24 mouse cellular contexts compared by ENCODE assay signal in the genomic region with DNA sequence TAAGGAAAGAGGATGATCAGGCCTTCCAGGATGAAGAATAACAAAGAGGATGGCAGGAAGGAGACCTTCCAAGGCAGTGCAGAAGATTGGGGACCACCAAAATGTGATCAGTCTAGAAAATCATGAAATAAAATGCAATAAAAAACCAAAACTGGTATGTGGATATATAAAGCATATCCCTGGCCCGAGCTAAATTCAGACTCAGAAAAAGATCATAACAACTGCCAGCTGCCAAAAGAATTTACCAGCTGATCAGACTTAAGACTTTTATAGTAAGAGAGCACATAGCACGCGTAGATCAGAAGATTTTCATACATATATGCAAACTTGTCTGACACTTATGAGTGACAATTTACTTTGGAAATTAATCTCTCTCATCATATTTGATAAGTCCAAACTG.
"Had no signal": no experiment of that assay in that cellular context is flagged by ENCODE, and none has a peak within 500 bp of the region (broad histone marks: within the 10 kb centered on the region; RNA-seq: fewer than 3 reads in every experiment).

No protein-coding gene starts in this region.

- DNase-seq: kidney, adult 11 months; kidney, adult 8-10 months; kidney, postnatal 10 days; kidney, postnatal 36 days; layer of hippocampus, postnatal 36 days; liver; lung, adult 18-20 months; lung, postnatal 10 days; lung, postnatal 36 days; retina, postnatal 1 day; thymus, postnatal 25 days had no signal

- H3K4me2 ChIP-seq: intestine, embryonic 15.5 days; kidney, embryonic 15.5 days; limb, embryonic 12.5 days; liver, embryonic 12.5 days; liver, embryonic 15.5 days; lung, embryonic 15.5 days; midbrain, embryonic 13.5 days; neural tube, embryonic 13.5 days had no signal

- H3K4me3 ChIP-seq: intestine, embryonic 15.5 days; kidney, embryonic 15.5 days; limb, embryonic 12.5 days; liver, embryonic 12.5 days; liver, embryonic 15.5 days; lung, embryonic 15.5 days; megakaryocyte, embryonic 14.5 days; midbrain, embryonic 10.5 days; midbrain, embryonic 13.5 days; myocyte; neural tube, embryonic 13.5 days had no signal

- H3K9ac ChIP-seq: intestine, embryonic 15.5 days; kidney, embryonic 15.5 days; limb, embryonic 12.5 days; liver, embryonic 12.5 days; liver, embryonic 15.5 days; lung, embryonic 15.5 days; midbrain, embryonic 13.5 days; neural tube, embryonic 13.5 days had no signal

- H3K27me3 ChIP-seq: intestine, embryonic 15.5 days; kidney, embryonic 15.5 days; limb, embryonic 12.5 days; liver, embryonic 12.5 days; liver, embryonic 15.5 days; lung, embryonic 15.5 days; megakaryocyte, embryonic 14.5 days; midbrain, embryonic 13.5 days; neural tube, embryonic 13.5 days had no signal

- ATAC-seq: intestine, embryonic 15.5 days; liver, embryonic 12.5 days; midbrain, embryonic 13.5 days; midbrain, embryonic 16.5 days had no signal

- H3K36me3 ChIP-seq: intestine, embryonic 15.5 days; kidney, embryonic 15.5 days; limb, embryonic 12.5 days; liver, embryonic 12.5 days; liver, embryonic 15.5 days; lung, embryonic 15.5 days; midbrain, embryonic 10.5 days; midbrain, embryonic 13.5 days; neural tube, embryonic 13.5 days had no signal

- H3K9me3 ChIP-seq: intestine, embryonic 15.5 days; kidney, embryonic 15.5 days; limb, embryonic 12.5 days; liver, embryonic 12.5 days; liver, embryonic 15.5 days; lung, embryonic 15.5 days; megakaryocyte, embryonic 14.5 days; midbrain, embryonic 10.5 days; midbrain, embryonic 13.5 days; neural tube, embryonic 13.5 days had no signal

- H3K4me1 ChIP-seq: intestine, embryonic 15.5 days; kidney, embryonic 15.5 days; limb, embryonic 12.5 days; liver, embryonic 12.5 days; liver, embryonic 15.5 days; lung, embryonic 15.5 days; megakaryocyte, embryonic 14.5 days; midbrain, embryonic 10.5 days; midbrain, embryonic 13.5 days; neural tube, embryonic 13.5 days had no signal

- H3K27ac ChIP-seq: intestine, embryonic 15.5 days; kidney, embryonic 15.5 days; limb, embryonic 12.5 days; liver, embryonic 12.5 days; liver, embryonic 15.5 days; lung, embryonic 15.5 days; midbrain, embryonic 10.5 days; midbrain, embryonic 13.5 days; neural tube, embryonic 13.5 days; stomach, postnatal 0 days had no signal
